Mouse (Mus musculus) midbrain, embryonic 11.5 days (tissue): ENCODE data around the gene Neurog1. TPM values are rescaled to one million over a fixed set of nuclear protein-coding genes. Genes with fewer than 3 reads are reported as not detected.
A peak's percentile ranks its signal among the peaks of the same experiment; 100 is the strongest.

Experiments used
- ATAC-seq: fragments of 200-750 bp; cut with Nextera tagmentation; 2 replicates; pipeline ENCODE4 v1.8.0; 2017; ENCODE audit warnings: moderate TSS enrichment, moderate library complexity; ENCODE audit not compliant: low FRiP score
- DNase-seq: peaks from one replicate; pipeline ENCODE4 v3.0.0; 2015; ENCODE audit warnings: low spot score; ENCODE audit errors: missing footprints
- H3K27ac ChIP-seq: fragments of 300-500 bp; sonication (generic); 2 replicates; pipeline ENCODE4 v1.5.1; 2014; ENCODE audit warnings: low read depth, low read length
- H3K27me3 ChIP-seq: fragments of 300-500 bp; sonication (generic); 2 replicates; pipeline ENCODE4 v1.6.1; 2014; ENCODE audit warnings: mild to moderate bottlenecking, low read length, moderate library complexity, mixed read lengths; ENCODE audit not compliant: control insufficient read depth, insufficient read depth
- H3K36me3 ChIP-seq: fragments of 300-500 bp; sonication (generic); 2 replicates; pipeline ENCODE4 v1.6.1; 2014; ENCODE audit warnings: mild to moderate bottlenecking, low read length, moderate library complexity, mixed read lengths; ENCODE audit not compliant: control insufficient read depth, insufficient read depth
- H3K4me1 ChIP-seq: fragments of 300-500 bp; sonication (generic); 2 replicates; pipeline ENCODE4 v1.6.1; 2014; ENCODE audit warnings: low read length; ENCODE audit not compliant: control insufficient read depth, insufficient read depth
- H3K4me2 ChIP-seq: fragments of 300-500 bp; sonication (generic); 2 replicates; pipeline ENCODE4 v1.6.1; 2014; ENCODE audit warnings: mild to moderate bottlenecking, moderate library complexity
- H3K4me3 ChIP-seq: fragments of 300-500 bp; sonication (generic); 2 replicates; pipeline ENCODE4 v1.5.1; 2014; ENCODE audit warnings: low read depth, low read length
- H3K9ac ChIP-seq: fragments of 300-500 bp; sonication (generic); 2 replicates; pipeline ENCODE4 v1.6.1; 2014; ENCODE audit warnings: low read length
- H3K9me3 ChIP-seq: fragments of 300-500 bp; sonication (generic); 2 replicates; pipeline ENCODE4 v1.6.1; 2016; ENCODE audit warnings: low read length; ENCODE audit not compliant: control insufficient read depth
- WGBS: fragments of 180-500 bp; shearing (Covaris S2); extraction: QIAGEN DNeasy Blood & Tissue Kit; methylation state at CpG from one replicate; pipeline ENCODE4 v1.1.7; 2014; 5-methylcytosine and 5-hydroxymethylcytosine counted together
- polyA plus RNA-seq: library from polyadenylated mRNA; unstranded; fragments of >200 nt; fragmentation: Nextera tagmentation; extraction: Ambion mirVana; gene quantifications from 2 replicates; pipeline ENCODE4 v1.2.1, GENCODE M21; 2014

Neurog1 gene
- polyA plus RNA-seq, 1 experiment from 2014 or later = 42.1 TPM

DNA sequence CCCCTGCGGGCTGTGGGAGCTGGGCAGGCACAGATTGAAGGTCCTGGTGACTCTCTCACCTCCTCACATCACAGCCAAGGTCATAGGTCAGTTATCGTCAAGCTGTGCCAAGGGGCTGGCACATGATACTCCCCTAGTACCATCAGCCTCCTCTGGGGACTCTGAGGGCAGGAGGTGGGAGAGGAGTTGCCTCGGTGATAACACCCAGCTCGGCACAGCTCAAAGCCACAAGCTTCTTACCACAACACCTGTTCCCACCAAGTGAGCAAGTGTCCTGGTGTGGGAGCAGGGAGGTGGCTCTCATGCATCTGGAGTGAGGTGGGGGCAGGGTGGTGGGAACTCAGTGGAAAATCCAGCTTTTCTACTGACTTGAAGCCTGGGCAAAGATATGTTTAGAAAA, 10.3 kb upstream of the Neurog1 start:
- no peak for ATAC-seq
- peaks cover 63% of the 10 kb centered on the region for H3K27me3 ChIP-seq
- no peaks in the 10 kb centered on the region for H3K9me3 ChIP-seq
- H3K4me3 ChIP-seq = no peak overlapping the region
- H3K9ac ChIP-seq = no peak overlapping the region
- H3K27ac ChIP-seq = no peak overlapping the region
- no peak overlapping the region for H3K4me2 ChIP-seq
- no peak for DNase-seq
- H3K4me1 ChIP-seq = peaks cover 25% of the 10 kb centered on the region
- 54% methylated on average over 4 of the region's 4 CpGs for WGBS
- no peaks in the 10 kb centered on the region for H3K36me3 ChIP-seq

GRCm38 (mm10) chr13:56260344-56260780, 8.4 kb upstream of the Neurog1 start:
- H3K4me2 ChIP-seq = peak overlapping the region; percentile 24; the same call in 1 of the 2 replicates

GRCm38 (mm10) chr13:56259926-56260250, 7.9 kb upstream of the Neurog1 start:
- Histone ChIP-seq H3K27ac (peak overlapping the region; percentile 64), H3K4me3 (0 out of 2 replicates have a peak overlapping the region, but pooled peaks have one; percentile 3), H3K9me3 (no peaks in the 10 kb centered on the region), H3K36me3 (no peaks in the 10 kb centered on the region), H3K27me3 (peaks cover 82% of the 10 kb centered on the region), H3K4me1 (peaks cover 42% of the 10 kb centered on the region), H3K4me2 (peak overlapping the region; percentile 24; the same call in 1 of the 2 replicates), H3K9ac (peak overlapping the region; percentile 28)
- peak; percentile 94 for DNase-seq
- 1% methylated on average over 5 of the region's 5 CpGs for WGBS
- ATAC-seq = no peak; the same call in 1 of the 2 replicates

More at GRCm38 (mm10) chr13:56260344-56260780, 8.4 kb upstream of the Neurog1 start:
- ATAC-seq (peak; percentile 56), DNase-seq (peak; percentile 91)
- H3K4me3 ChIP-seq = 0 out of 2 replicates have a peak overlapping the region, but pooled peaks have one; percentile 3
- H3K9me3 ChIP-seq = no peaks in the 10 kb centered on the region
- peak overlapping the region; percentile 28 for H3K9ac ChIP-seq
- no peaks in the 10 kb centered on the region for H3K36me3 ChIP-seq
- H3K27me3 ChIP-seq = peaks cover 79% of the 10 kb centered on the region
- H3K27ac ChIP-seq = peak overlapping the region; percentile 64
- peaks cover 39% of the 10 kb centered on the region for H3K4me1 ChIP-seq
- WGBS = 3% methylated on average over 17 of the region's 17 CpGs

DNA sequence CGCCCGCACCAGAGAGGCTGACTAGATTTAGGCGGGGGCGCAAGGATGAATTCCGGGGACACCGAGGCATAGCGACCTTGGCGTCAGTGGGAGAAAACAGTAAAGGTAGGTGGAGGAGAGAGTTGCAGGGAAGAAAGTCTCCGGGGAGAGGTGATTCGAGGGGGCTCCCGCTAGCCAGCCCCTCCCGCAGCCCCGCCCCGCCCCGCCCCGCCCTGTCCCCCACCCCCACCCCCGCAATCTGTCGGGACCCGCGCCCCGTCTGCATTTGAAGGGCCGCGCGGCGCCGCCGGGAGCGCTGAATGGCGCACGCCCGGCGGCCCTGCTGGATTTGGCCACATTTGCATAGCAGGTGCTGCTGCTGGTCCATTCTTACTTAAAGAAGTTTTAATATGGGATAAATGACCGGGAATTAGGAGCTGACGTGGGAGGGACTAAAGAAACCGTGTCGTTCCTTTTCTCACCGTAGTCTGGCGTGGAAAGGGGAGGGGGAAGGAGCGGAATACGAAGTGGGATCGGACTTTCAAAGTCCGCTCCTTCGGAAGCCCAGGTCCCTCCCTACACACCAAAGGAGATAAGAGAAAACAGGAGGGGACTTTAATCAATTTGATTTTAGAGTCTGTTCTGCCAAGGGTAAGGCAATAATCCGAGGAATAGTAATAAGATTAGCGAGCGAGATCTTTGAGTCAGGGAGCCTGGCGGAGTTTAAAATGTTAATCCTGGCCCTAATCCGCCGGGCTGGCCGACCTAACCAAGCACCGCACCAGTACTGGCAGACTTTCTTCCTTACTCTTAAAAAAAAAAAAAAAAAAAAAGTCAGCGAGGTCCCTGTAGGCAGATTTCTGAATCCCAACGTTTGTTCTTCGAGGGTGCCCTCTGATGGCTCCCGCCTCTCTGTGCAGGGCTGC, 7.3 kb upstream of the Neurog1 start:
- peaks cover 82% of the 10 kb centered on the region for H3K27me3 ChIP-seq
- WGBS = under 1% methylated on average over 55 of the region's 55 CpGs
- ATAC-seq (peak; percentile 65), DNase-seq (peak; percentile 93)
- no peaks in the 10 kb centered on the region for H3K36me3 ChIP-seq
- no peaks in the 10 kb centered on the region for H3K9me3 ChIP-seq
- H3K9ac ChIP-seq = peak overlapping the region; percentile 13; the same call in 1 of the 2 replicates
- H3K4me2 ChIP-seq = peak overlapping the region; percentile 55
- H3K4me1 ChIP-seq = peaks cover 45% of the 10 kb centered on the region
- peak overlapping the region; percentile 27 for H3K4me3 ChIP-seq
- H3K27ac ChIP-seq = peak overlapping the region; percentile 64

GRCm38 (mm10) chr13:56258196-56259020, 6.4 kb upstream of the Neurog1 start:
- H3K27ac ChIP-seq = peak overlapping the region; percentile 64
- under 1% methylated on average over 52 of the region's 52 CpGs for WGBS
- peaks cover 86% of the 10 kb centered on the region for H3K27me3 ChIP-seq
- H3K4me1 ChIP-seq = peaks cover 45% of the 10 kb centered on the region
- peak overlapping the region; percentile 13 for H3K9ac ChIP-seq
- DNase-seq = peak; percentile 96
- ATAC-seq = peak; percentile 66
- H3K4me2 ChIP-seq = peak overlapping the region; percentile 55
- H3K4me3 ChIP-seq = peak overlapping the region; percentile 27
- H3K9me3 ChIP-seq = no peaks in the 10 kb centered on the region
- no peaks in the 10 kb centered on the region for H3K36me3 ChIP-seq

DNA sequence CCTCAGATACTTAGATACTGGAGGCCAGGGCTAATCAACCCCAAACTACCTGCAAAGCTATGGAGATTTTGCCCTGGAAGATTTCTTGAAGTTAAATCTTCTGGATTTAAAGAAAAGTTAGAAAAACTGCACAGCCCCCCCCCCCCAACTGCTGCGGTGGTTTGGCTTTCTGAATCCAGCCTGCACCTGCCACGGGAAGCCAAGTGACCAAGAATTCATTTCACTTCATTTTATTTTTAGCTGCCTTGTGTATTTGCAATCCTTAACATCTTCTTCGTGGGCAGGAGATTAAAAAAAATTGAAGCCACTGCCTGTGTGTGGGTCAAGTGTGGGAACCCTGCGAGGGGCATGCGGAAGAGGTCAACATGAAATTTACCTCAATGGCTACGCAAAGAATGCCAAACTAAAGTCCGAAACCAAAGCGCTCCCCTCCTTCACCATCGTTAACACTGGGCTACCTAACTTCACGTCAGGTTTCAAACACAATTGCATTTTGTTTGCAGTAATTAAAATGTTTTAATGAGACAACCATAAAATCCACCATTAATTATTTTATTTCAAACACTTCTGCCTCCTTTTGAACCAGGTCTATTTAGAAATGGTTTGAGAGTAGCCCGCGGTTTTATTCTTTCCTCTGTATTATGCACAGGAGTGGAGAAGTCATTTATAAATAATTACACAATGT, 5.6 kb upstream of the Neurog1 start:
- Histone ChIP-seq H3K36me3 (no peaks in the 10 kb centered on the region), H3K4me3 (no peak overlapping the region), H3K27ac (peak overlapping the region; percentile 64; the same call in 1 of the 2 replicates), H3K4me2 (peak overlapping the region; percentile 55; the same call in 1 of the 2 replicates), H3K4me1 (peaks cover 48% of the 10 kb centered on the region), H3K9ac (no peak overlapping the region), H3K27me3 (peaks cover 90% of the 10 kb centered on the region), H3K9me3 (no peaks in the 10 kb centered on the region)
- no peak for ATAC-seq
- DNase-seq = peak; percentile 92
- 2% methylated on average over 12 of the region's 12 CpGs for WGBS

DNA sequence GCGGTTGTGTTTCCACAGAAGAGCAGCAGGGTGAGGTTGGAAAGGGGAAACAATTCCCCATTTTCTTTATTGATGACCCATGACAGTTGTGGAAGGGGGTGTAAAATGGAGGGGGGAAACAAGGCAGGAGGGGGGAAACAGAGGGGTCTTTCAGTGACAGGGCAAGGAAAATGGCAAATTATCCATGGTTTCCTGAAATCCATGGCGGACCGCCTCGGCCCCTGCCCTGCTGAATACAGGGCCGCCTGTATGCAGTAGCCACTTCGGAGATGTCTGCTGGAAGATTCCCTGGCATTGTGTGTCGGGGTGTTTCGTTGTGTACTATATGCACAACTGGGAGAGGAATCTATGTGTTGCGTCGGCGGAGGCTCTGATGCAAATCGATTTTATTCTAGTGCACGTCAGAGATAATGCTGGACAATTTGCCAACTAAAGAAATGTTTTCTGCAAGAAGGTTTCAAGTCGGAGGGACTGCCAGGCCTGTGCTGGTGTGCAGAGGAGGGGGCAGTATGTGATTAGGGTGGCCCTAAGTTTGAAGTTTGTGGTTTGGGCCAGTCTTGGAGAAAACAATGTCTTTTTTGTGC, 4.8 kb upstream of the Neurog1 start:
- Histone ChIP-seq H3K4me2 (0 out of 2 replicates have a peak overlapping the region, but pooled peaks have one; percentile 1), H3K27me3 (peaks cover 89% of the 10 kb centered on the region), H3K27ac (no peak overlapping the region), H3K36me3 (no peaks in the 10 kb centered on the region), H3K4me1 (peaks cover 55% of the 10 kb centered on the region), H3K9me3 (no peaks in the 10 kb centered on the region), H3K9ac (no peak overlapping the region), H3K4me3 (no peak overlapping the region)
- ATAC-seq = no peak
- 3% methylated on average over 14 of the region's 14 CpGs for WGBS
- peak; percentile 91 for DNase-seq

DNA sequence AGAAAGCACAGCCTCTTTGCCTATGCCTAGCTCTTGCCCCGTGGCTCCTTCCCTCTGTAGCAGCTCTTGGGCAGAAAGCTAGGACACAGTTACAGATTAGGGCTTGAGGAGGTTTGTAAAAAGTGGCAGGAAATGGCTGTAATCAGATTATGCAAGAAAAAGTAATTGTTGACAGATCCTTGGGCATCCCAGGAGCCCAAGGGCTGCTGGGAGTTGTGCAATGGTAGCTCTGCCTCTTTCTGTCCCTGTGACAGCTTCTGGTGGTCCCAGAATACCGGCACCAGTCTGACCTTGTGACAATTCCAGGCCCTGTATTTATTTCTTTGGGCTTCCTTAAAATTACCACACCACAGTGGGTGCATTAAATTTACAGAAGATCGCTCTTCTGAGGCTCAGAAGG, 1.4 kb upstream of the Neurog1 start:
- 5% methylated on average over 3 of the region's 3 CpGs for WGBS
- H3K4me3 ChIP-seq = no peak overlapping the region
- H3K27ac ChIP-seq = no peak overlapping the region
- no peak overlapping the region for H3K4me2 ChIP-seq
- H3K9me3 ChIP-seq = no peaks in the 10 kb centered on the region
- H3K27me3 ChIP-seq = peaks cover 94% of the 10 kb centered on the region
- no peak overlapping the region for H3K9ac ChIP-seq
- no peak for ATAC-seq
- DNase-seq = peak; percentile 89
- H3K4me1 ChIP-seq = peaks cover 71% of the 10 kb centered on the region
- no peaks in the 10 kb centered on the region for H3K36me3 ChIP-seq
